Mouse (Mus musculus) olfactory bulb, adult 2 months (tissue): Measurements from ENCODE around the gene Med12l.

Experiments
- CTCF ChIP-seq: fragments of 200-500 bp; IDR thresholded peaks from 2 replicates; pipeline ENCODE4 v1.5.1; 2012; ENCODE audit warnings: low read depth, mild to moderate bottlenecking, low read length, moderate library complexity; ENCODE audit not compliant: insufficient read depth
- POLR2A ChIP-seq: fragments of 200-500 bp; IDR thresholded peaks from 2 replicates; pipeline ENCODE4 v1.6.1; 2012; ENCODE audit warnings: mild to moderate bottlenecking, low read depth, low read length, moderate library complexity; ENCODE audit not compliant: insufficient read depth

DNA sequence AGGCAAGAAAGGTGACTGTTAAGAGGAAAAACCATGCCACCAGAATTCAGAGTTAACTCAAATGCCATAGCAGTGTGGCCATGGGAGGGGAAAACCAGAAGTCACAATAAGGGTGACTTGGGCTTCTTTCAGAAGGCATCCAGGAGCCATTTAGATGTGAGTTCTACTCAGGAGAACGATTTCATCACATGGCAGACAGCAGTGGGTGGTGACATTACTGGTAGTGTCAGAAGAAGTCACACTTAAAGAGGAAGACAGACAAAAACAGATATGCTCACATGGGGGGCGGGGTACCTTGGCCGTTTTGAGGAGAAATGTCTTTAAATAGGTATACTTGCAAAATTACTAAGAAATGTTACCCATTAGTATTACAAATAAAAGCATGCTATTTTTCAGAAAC, 258.4 kb downstream of the Med12l start:
- TF ChIP-seq CTCF (no peak), POLR2A (no peak)
